In the genomic region with DNA sequence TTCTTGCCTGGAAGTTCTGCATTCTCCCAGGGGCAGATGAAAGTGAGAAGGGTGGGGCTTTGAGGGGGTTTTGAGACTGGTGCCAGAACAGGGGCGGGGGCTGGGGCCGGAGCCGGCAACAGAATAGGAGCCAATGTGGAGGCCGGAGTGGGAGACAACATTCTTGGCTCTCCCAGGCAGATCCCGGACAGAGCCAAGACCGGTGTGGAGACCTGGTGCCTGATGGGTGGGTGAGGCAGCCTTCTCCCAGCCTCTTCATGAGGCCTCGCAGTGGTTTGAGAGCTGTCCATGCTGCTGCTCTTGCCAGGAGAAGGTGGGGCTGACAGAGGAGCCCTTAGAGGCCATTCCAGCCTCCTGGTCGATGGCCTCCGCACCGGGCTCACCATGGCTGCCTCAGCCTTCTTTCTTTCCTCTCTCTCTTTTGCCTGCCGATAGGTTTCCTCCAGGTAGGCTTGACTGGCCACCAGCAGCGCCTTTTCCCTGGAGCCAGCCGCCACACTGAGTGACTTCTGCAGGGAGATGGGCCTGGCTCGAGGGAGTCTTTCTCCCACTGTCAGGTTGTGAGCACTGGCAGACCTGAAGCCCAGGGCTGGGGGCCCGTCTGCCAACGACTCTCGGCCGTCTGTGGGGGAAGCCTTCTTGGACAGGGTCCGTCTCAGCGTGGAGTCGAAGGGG, we compare ENCODE assay signal across 8 mouse cellular contexts. TPM values are rescaled to one million over a fixed set of nuclear protein-coding genes. Genes with fewer than 3 reads are reported as not detected.
DNase-seq lines count a peak whose midpoint lies in the region; ATAC-seq and TF ChIP-seq lines count a peak whose summit lies in the region.
"Had no signal": no experiment of that assay in that cellular context is flagged by ENCODE, and none has a peak within 500 bp of the region (broad histone marks: within the 10 kb centered on the region; RNA-seq: fewer than 3 reads in every experiment).

No protein-coding gene starts in this region.

- no peaks in the 10 kb centered on the region for H3K36me3 ChIP-seq in midbrain, embryonic 11.5 days (ENCODE audit: control insufficient read depth, insufficient read depth, low read length)
- H3K36me3 ChIP-seq in midbrain, embryonic 13.5 days = no peaks in the 10 kb centered on the region
- H3K36me3 ChIP-seq in heart, embryonic 13.5 days = no peaks in the 10 kb centered on the region
- H3K36me3 ChIP-seq in testis, adult 2 months (ENCODE audit: control insufficient read depth, insufficient read depth, low read length) = no peaks in the 10 kb centered on the region

- peak; percentile 85 for DNase-seq in midbrain, embryonic 11.5 days (ENCODE audit: low spot score, missing footprints)
- DNase-seq in lung, adult 18-20 months = peak; percentile 55 to 59
- no peak for DNase-seq in adrenal gland, adult 18-20 months (ENCODE audit: low spot score in 2 of 2)
- no peak for DNase-seq in spleen, adult 18-20 months

- WGBS in midbrain, embryonic 11.5 days = 59% methylated on average over 21 of the region's 21 CpGs
- 53% methylated on average over 21 of the region's 21 CpGs for WGBS in midbrain, embryonic 13.5 days
- 31% methylated on average over 21 of the region's 21 CpGs for WGBS in heart, embryonic 13.5 days

- no peak for TF ChIP-seq POLR2A in testis, adult 2 months (IDR thresholded peaks at IDR 0.05; ENCODE audit: control insufficient read depth, low read depth, low read length)

- H3K9ac ChIP-seq in midbrain, embryonic 11.5 days (ENCODE audit: low read length) = no peak overlapping the region
- no peak overlapping the region for H3K9ac ChIP-seq in midbrain, embryonic 13.5 days (replicated peaks)
- peak overlapping the region; percentile 72 for H3K9ac ChIP-seq in heart, embryonic 13.5 days

- TF ChIP-seq CTCF in testis, adult 2 months (IDR thresholded peaks at IDR 0.05; ENCODE audit: control insufficient read depth, insufficient read depth, insufficient replicate concordance, low read depth, low read length) = no peak

- no peak for ATAC-seq in midbrain, embryonic 11.5 days (ENCODE audit: low FRiP score)
- no peak for ATAC-seq in midbrain, embryonic 13.5 days
- no peak for ATAC-seq in heart, embryonic 13.5 days (ENCODE audit: extremely low read depth, insufficient number of reproducible peaks, low FRiP score, low TSS enrichment)

- no peak overlapping the region for H3K4me3 ChIP-seq in midbrain, embryonic 11.5 days (ENCODE audit: low read depth, low read length)
- no peak overlapping the region for H3K4me3 ChIP-seq in midbrain, embryonic 13.5 days (replicated peaks)
- H3K4me3 ChIP-seq in heart, embryonic 13.5 days = peak overlapping the region; percentile 35
- peak overlapping the region; percentile 57 for H3K4me3 ChIP-seq in testis, adult 2 months (ENCODE audit: control insufficient read depth, low read depth, low read length)

- no peak overlapping the region for H3K4me2 ChIP-seq in midbrain, embryonic 11.5 days
- H3K4me2 ChIP-seq in midbrain, embryonic 13.5 days (replicated peaks) = no peak overlapping the region
- H3K4me2 ChIP-seq in heart, embryonic 13.5 days = peak overlapping the region; percentile 63

- no peaks in the 10 kb centered on the region for H3K4me1 ChIP-seq in midbrain, embryonic 11.5 days (ENCODE audit: control insufficient read depth, insufficient read depth, low read length)
- 0 out of 2 replicates have a peak, but pooled peaks cover 3% of the 10 kb centered on the region for H3K4me1 ChIP-seq in midbrain, embryonic 13.5 days (replicated peaks)
- H3K4me1 ChIP-seq in heart, embryonic 13.5 days = peaks cover 30% of the 10 kb centered on the region
- H3K4me1 ChIP-seq in testis, adult 2 months (ENCODE audit: control insufficient read depth, insufficient read depth, low read length) = peaks cover 36% of the 10 kb centered on the region

- no peaks in the 10 kb centered on the region for H3K27me3 ChIP-seq in midbrain, embryonic 11.5 days (ENCODE audit: control insufficient read depth, insufficient read depth, low read length)
- H3K27me3 ChIP-seq in midbrain, embryonic 13.5 days = peaks cover 14% of the 10 kb centered on the region; the same call in 1 of the 2 replicates
- peaks cover 58% of the 10 kb centered on the region for H3K27me3 ChIP-seq in heart, embryonic 13.5 days (replicated peaks)
- no peaks in the 10 kb centered on the region for H3K27me3 ChIP-seq in testis, adult 2 months (ENCODE audit: control insufficient read depth, insufficient read depth, low read length)

- no peaks in the 10 kb centered on the region for H3K9me3 ChIP-seq in midbrain, embryonic 11.5 days (ENCODE audit: control insufficient read depth, low read length)
- H3K9me3 ChIP-seq in midbrain, embryonic 13.5 days = no peaks in the 10 kb centered on the region
- no peaks in the 10 kb centered on the region for H3K9me3 ChIP-seq in heart, embryonic 13.5 days

- H3K27ac ChIP-seq in midbrain, embryonic 11.5 days (ENCODE audit: low read depth, low read length) = no peak overlapping the region
- H3K27ac ChIP-seq in midbrain, embryonic 13.5 days = no peak overlapping the region
- peak overlapping the region; percentile 80 for H3K27ac ChIP-seq in heart, embryonic 13.5 days (replicated peaks)
- no peak overlapping the region for H3K27ac ChIP-seq in testis, adult 2 months (ENCODE audit: control insufficient read depth, insufficient read depth, low read depth, low read length)

RNA-seq across cellular contexts. Expression of gene Gpr179, which starts 13.4 kb away (rescaled TPM):
- 0.03 TPM in 1 of 2 replicates, not detected in the other for polyA plus RNA-seq in midbrain, embryonic 11.5 days (2014; fragmentation: Nextera tagmentation; extraction: Ambion mirVana)
- polyA plus RNA-seq in midbrain, embryonic 13.5 days (2015; fragmentation: Nextera tagmentation; extraction: Ambion mirVana) = 0.39 and 0.48 TPM in 2 replicates
- 0.03 and 0.04 TPM in 2 replicates for polyA plus RNA-seq in heart, embryonic 13.5 days (2015; fragmentation: Nextera tagmentation; extraction: Ambion mirVana)
- 0.95 and 0.97 TPM in 2 replicates for polyA plus RNA-seq in testis, adult 2 months (2012; rRNA removed)
- 1 to 10 TPM; 1.3 to 2.0 TPM for total RNA-seq in adrenal gland, adult 18-20 months (2021)
- total RNA-seq: neutrophil, adult 5-6 weeks had no signal

RNA-seq across cellular contexts. Expression of gene Mrpl45, which starts 22.9 kb away (rescaled TPM):
- 56.6 and 58.9 TPM in 2 replicates for polyA plus RNA-seq in midbrain, embryonic 11.5 days (2014; fragmentation: Nextera tagmentation; extraction: Ambion mirVana)
- polyA plus RNA-seq in midbrain, embryonic 13.5 days (2015; fragmentation: Nextera tagmentation; extraction: Ambion mirVana) = 39.6 and 46.4 TPM in 2 replicates
- 51.7 and 56.7 TPM in 2 replicates for polyA plus RNA-seq in heart, embryonic 13.5 days (2015; fragmentation: Nextera tagmentation; extraction: Ambion mirVana)
- polyA plus RNA-seq in testis, adult 2 months (2012; rRNA removed) = 8.7 and 9.0 TPM in 2 replicates
- 10 to 100 TPM; 29.7 to 40.0 TPM for total RNA-seq in adrenal gland, adult 18-20 months (2021)

RNA-seq across cellular contexts. Expression of gene Socs7, which starts 23.9 kb away (rescaled TPM):
- 3.4 and 3.7 TPM in 2 replicates for polyA plus RNA-seq in midbrain, embryonic 11.5 days (2014; fragmentation: Nextera tagmentation; extraction: Ambion mirVana)
- polyA plus RNA-seq in midbrain, embryonic 13.5 days (2015; fragmentation: Nextera tagmentation; extraction: Ambion mirVana) = 8.8 and 9.4 TPM in 2 replicates
- polyA plus RNA-seq in heart, embryonic 13.5 days (2015; fragmentation: Nextera tagmentation; extraction: Ambion mirVana) = 3.2 and 3.4 TPM in 2 replicates
- polyA plus RNA-seq in testis, adult 2 months (2012; rRNA removed) = 90.3 and 96.2 TPM in 2 replicates
- total RNA-seq in adrenal gland, adult 18-20 months (2021) = 10 to 100 TPM; 21.1 to 22.2 TPM

RNA-seq across cellular contexts. Expression of gene Npepps, which starts 58.0 kb away (rescaled TPM):
- 92.6 and 101 TPM in 2 replicates for polyA plus RNA-seq in midbrain, embryonic 11.5 days (2014; fragmentation: Nextera tagmentation; extraction: Ambion mirVana)
- 146 and 156 TPM in 2 replicates for polyA plus RNA-seq in midbrain, embryonic 13.5 days (2015; fragmentation: Nextera tagmentation; extraction: Ambion mirVana)
- polyA plus RNA-seq in heart, embryonic 13.5 days (2015; fragmentation: Nextera tagmentation; extraction: Ambion mirVana) = 83.5 and 85.4 TPM in 2 replicates
- polyA plus RNA-seq in testis, adult 2 months (2012; rRNA removed) = 43.5 and 50.1 TPM in 2 replicates
- 10 to 100 TPM; 72.7 to 88.5 TPM for total RNA-seq in adrenal gland, adult 18-20 months (2021)

Comparison
In these comparisons a context has a peak if more than half of its experiments do, and no peak if none do; other contexts are left out.
1. DNase-seq: peak in midbrain, embryonic 11.5 days (single experiment) and lung, adult 18-20 months (2 of 2); none in adrenal gland, adult 18-20 months (0 of 2) and spleen, adult 18-20 months (0 of 2).
2. H3K4me3 ChIP-seq: peak in heart, embryonic 13.5 days (single experiment) and testis, adult 2 months (single experiment); none in midbrain, embryonic 11.5 days (single experiment) and midbrain, embryonic 13.5 days (single experiment).